Mouse (Mus musculus): Measurements from ENCODE around the gene Sertad2.
A peak's percentile ranks its signal among the peaks of the same experiment; 100 is the strongest.

Gene Sertad2

DNA sequence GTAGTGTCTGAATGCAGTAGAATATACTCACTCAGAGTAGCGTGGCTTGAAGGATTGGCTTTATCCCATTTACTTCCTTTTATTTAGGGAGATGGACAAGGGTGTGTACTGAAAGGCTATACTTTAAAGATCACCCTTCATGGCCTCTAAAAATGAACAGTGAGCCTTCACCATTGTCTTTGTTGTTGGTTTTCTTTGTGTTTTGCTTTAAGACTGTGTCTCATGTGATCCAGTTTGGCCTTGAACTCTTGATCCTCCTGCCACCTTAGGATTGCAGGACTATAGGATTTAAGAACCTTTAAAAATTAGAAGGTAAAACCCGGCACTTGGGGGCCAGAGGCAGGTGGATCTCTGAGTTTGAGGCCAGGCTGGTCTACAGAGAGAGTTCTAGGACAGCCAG, 6.4 kb downstream of the Sertad2 start:
- DNase-seq, result no peak

DNA sequence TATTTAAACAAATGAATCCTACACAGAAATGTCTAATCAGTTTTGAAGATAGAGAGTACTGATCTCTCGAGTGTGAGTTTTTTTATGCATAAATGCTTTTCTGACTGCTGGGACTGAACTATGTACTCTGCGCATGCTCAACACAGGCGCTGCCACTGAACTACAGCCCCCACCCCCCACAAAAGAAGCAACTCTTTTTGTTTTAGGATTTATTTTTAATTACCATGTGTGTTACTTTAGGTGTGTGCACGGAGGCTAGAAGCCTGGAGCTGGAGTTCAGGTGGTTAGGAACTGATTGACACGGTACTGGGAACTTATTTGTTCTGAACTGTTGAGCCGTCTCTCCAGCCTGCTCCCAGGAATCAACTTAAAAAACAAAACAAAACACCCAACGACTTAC, 7.1 kb downstream of the Sertad2 start:
- no peak for DNase-seq

DNA sequence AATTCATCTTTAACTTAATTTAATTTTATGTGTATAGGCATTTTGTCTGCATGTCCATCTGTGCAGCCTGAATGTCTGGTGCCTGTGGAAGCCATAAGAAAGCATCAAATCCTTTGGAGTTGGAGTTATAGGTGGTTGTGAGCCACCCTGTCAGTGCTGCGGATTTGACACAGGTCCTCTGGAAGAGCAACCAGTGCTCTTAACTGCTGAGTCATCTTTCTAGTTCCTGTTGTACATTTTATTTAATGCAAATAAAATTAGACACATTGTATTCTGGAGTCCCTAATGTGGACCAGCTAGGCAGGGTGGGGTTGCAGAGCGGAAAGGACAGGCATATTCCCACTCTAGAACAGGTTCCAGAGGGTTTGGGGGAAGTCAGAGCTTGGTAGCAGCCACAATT, 9.0 kb downstream of the Sertad2 start:
- DNase-seq, result no peak

DNA sequence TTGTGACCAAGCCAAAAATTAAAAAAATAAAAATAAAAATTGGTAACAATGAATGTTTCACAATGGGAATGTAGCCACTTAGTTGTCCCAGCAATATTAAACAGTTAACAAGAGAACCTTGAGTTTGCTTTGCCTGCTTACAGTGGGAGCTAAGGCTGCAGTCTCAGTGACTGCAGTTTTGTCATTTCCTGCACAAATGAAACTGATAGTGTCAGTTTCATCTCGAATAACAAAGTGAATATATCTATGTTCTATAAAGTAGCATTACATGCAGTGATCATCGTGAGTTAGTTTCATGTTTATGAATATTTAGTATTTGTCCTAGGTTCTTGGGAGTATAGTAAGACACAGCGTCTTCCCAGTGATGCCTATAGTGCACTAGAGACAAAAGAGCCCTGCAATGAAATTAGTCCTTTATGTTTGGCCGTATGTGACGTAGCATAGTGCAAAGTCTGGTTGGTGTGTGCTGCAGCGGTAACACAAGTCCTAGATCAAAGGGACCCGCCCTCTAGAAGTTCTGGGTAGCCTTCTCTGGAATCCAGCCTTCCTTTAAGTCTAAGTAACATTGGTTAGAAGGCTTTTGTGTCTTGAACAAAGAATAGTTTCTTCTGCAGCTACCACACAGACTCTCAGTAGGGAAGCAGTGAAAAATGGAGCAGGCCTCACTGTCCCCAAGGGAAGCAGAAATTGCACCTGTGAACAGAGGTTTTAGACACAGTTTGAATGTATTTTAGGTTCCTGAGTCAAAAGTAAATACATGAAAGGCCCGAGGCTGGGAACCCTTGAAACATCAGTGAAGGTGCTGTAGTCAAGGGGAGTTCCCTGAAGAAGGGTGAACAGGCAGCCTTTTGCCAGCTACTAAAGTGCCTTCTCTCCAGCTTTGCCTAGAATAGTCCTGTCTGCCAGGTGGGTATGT, 10.0 kb downstream of the Sertad2 start:
- DNase-seq, result no peak

DNA sequence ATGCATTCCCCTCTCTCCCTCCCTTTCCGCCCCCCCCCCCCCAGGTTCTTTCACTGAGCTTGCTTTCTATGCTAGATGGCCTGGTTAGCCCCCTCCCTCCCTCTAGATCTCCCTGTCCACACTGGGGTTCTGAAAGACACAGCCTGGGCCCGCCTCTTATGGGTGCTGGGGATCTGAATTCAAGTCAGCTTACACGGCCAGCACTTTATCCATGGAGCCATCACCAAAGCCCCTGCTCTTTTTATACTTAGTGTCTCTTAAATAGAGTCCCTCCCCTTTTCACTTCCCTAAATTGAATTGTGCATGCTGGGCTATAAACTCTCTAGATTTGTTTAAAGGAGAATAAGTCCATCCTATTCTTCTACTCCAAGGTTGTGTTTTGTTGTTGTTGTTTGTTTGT, 12.6 kb downstream of the Sertad2 start:
- peak; percentile 82 for DNase-seq

DNA sequence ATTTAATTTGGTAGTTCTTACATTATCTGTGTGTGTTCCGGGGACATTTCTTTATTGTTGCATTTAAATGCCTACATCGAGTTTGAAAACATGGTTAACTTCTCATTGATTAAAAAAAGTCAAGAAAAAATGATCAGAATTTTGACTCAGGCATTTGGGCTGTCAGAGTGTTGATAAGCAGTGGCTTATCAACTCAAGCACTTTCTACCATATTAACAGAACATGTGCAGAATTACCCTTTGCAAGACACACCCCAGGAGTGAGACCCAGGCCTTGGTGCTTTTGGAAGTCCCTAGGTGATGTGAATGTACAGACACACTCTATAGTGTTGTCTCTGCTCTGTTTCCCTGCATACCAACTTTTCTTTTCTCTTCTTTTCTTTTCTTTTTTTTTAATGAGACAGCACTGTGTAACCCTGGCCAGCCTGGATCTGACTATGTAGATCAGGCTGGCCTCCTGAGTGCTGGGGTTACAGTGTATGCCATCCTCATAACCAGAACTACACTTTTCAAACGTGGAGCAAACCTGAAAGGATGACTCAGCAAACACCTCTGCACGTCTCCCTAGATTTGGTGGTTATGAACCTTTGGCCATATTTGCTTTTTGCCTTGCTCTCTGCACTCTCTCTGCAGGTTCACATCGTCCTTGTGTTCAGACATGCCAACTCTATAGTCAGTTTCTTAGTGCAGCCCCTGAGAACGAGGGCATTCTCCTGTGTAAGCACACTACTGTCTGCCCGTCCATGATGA, 13.3 kb downstream of the Sertad2 start:
- DNase-seq, result peak; percentile 64

DNA sequence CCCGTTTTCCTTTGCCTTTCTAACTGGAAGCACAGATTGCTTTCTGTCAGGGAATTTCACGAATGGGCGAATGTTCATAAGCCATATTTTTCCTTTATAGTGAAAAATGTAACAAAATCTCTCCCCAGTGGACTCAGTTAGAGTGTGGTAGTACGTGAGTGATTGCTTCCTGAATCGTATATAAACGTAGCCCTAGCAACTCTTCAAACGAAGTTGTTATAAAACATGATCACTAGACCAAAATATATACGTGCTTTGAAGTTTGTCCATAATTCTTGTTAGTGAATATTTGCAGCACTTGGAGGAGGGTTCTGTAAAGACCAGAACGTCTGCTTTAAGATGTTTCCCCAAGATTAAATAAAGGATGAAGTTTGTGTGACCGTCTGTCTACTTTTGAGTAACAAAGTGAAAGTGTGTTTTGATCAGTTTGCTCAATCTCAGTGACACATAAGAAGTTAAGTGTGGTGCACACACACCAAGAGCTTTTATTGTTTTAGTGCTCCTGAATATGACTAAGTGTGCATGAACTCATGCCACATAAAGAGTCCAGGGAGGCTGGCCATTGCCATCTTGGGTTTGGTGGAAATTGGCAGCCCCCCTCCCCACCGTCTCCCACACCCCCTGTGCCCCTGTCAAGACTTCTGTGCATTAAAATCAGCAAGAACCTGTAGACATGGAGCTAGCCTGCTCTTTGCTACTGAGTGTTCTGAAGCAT, 16.3 kb downstream of the Sertad2 start:
- peak; percentile 71 for DNase-seq

DNA sequence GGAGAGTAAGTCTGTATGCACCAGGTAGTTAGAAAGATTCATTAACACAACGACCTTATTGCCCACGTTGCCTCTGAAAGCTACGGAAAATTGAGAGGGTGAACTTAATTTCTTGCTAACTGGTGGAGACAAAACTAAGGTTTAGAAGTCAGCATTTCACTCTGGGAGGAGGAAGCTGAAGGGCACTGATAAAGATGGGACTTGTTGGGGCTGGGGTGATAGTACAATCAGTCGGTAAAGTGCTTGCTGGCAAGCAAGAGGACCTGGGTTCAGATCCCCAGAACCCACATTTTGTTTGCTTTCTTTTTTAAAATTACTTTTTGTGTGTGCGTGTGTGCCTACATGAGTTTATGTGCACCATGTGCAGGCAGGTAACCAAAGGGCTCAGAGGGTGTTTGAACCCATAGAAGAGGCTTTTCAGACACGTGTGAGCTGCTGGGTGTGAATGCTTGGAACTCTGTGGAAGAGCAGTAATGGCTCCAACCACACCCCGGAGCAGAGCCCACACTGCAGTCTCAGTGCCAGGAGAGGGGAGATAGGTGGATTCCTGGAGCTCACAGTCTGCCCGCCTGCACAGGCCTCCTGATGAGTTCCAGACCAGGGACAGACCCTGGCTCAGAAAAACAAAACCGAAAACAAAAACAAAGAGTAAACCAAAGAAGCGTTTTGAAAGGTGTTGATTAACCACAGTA, 17.0 kb downstream of the Sertad2 start:
- peak; percentile 88 for DNase-seq

DNA sequence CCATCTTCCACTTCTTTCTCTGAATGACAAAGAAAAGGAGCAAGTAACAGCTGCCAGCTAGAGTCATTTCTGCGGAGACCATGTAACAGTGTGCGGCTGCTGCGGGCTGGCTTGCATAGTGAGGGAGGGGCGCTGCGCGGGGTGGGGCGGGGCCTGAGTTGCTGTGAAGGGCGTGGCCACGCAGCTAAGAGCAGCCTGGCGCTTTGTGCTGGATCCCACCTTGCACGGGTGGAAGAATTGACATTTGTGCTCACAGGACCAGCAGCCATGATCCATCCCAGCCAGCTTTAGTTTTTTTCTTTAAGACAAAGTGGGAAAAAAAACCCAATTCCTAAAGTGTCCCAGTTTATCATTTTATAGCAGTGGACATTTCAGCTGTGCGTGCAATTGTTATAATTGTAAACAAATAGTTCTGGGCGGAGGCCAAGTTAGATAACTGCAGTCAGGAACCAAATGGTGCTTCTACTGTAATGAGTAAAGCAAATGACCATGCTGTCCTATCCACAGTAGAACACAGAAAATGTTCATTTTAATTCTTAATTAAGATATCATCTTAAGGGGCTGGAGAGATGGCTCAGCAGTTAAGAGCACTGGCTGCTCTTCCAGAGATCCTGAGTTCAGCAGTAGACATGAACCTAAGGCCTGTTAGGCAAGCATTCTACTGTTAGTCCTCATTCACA, 18.4 kb downstream of the Sertad2 start:
- peak; percentile 94 for DNase-seq

DNA sequence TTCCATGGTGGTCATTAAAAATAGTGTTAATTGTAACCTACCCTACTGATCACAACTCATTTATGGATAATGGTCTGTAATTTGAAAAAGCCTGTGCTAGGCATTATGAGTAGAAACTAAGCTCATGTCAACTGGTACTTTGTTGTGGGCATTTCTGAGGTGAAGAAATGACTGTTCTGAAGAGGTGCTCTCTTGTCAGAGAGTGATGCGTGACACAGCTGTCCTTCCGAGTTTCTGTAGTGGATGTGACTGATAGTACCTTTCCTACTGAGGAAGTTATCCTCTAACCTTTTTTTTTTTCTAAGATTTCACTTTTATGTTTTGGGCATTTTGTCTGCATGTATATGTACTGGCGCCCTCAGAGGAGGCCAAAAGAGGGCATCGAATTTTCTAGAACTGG, 22.0 kb downstream of the Sertad2 start:
- DNase-seq, result peak; percentile 40

DNA sequence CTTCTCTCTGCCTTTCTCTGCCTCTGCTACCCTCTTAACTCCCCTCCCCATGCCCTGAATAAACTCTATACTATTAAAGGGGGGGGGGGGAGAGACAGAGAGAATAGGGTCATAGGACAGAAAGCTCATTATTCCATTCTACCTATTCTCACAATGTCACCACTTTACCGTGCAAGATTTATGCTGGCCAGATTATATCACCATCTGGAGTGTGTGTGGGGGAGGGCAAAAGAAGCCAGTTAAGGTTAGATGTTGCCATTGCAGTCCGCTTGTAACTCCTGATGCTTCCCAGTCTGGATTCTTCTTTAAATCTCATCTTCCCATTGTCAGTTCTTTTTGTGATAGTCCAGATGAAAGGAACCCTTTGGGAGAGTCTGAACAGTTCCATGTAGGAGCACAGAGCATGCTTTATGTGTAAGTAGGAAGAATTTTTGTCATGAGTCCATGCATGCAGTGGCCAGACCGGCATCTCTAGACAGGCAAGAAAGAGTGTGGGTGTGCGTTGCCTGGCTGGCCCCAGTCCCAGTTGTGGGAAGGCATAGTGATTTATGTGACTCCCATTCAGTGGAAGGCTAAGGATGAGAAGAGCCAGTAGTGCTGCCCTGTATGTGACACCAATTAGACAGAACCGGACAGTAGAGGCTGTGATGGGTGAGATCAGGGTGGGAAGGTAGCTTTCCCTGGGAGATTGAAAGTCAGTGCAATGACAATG, 28.8 kb downstream of the Sertad2 start:
- DNase-seq, result peak; percentile 39

DNA sequence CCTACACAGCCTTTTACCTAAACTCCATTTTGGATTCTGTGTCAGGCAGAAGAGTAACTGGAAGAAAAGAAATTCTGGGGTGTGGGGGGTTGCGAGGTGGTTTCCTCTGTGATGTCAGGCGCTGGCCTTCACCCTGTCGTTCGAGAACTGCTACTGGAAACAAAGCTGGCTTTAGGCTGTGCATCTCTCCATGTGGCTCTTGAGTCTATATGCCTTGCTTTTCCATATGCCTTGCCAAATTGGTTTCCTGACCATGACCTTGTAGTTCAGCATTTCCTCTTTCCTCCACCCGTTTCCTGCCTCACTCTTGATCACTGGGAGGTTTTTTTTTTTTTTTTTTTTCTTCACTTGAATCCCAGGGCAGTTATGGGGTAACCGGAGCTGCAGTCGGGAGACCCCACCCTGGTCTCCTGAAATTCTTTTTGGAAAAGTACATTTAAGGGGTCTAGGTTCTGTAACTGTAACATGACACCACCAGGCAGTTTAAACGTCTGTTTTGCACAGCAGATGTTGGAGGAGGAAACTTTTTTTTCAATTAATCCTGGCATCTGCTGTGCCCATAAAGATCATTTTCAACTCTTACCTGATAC, 33.1 kb downstream of the Sertad2 start:
- no peak for DNase-seq

DNA sequence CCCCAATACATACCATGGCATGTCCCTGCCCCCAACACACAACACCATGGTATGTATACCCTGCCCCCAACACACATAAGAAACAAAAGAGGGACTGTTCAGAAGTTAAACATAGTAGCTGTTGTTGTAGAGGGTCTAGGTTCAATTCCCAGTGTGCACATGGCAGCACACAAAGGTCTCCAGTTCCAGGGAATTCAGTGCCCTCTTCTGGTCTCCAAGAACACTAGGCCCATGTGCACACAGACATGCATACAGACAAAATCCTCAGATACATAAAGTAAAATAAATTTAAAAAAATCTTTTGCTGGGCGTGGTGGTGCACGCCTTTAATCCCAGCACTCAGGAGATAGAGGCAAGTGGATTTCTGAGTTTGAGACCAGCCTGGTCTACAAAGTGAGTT, 39.7 kb downstream of the Sertad2 start:
- DNase-seq, result no peak

DNA sequence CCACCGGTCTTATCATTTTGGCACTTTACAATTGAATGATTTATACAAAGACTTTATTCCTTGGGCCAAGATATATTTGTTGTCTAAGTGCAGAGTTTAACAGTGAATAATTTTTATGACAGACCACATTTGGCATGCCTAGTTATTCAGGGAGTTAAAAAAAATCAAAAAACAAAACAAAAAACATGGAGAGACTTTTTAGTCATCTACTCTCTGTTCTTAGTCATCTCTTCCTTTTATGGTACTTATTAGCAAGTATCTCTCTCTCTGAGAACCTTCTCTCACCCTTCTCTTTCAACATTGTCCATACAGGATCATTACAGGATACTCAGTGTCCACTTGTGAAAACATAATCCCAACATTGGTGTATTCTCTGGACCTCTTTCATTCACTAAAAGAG, 42.2 kb downstream of the Sertad2 start:
- DNase-seq, result no peak

DNA sequence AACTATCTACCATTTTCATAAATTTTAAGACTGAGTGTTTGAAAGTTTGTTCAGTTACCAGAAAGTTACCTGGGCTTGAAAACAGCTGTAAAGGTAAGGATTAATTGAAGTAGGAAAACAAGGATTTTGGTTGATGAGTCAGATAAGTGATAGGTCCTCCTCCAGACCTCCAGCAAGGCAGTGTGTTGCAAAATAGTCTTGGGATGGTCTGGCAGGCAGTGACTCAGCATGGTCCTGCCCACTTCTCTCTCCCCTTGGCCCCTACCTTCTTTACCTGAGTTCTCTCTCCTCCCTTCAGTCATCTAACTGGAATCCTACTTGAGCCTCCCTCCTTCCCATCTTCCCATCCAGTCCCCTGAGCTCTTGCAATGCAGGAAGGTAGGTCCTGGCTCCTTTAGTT, 43.1 kb downstream of the Sertad2 start:
- DNase-seq, result no peak

DNA sequence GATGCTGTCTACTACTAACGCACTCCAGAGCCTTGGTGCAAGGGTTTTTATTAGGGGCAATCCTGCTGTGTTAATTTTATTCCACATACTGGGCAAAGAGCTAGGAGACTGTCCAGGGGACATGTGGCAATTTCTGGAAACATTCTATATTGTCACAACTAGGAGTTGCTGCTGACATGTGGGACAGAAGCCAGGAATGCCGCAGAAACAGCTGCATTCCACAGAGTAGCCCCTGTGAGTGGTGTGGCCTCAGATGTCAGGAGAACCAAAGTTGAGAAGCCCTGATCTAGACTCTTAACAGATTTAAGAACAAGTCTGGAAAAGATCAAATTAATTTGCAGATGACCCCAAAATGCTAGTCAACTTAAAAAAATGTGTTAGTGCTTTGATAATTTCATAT, 46.3 kb downstream of the Sertad2 start:
- DNase-seq, result no peak

DNA sequence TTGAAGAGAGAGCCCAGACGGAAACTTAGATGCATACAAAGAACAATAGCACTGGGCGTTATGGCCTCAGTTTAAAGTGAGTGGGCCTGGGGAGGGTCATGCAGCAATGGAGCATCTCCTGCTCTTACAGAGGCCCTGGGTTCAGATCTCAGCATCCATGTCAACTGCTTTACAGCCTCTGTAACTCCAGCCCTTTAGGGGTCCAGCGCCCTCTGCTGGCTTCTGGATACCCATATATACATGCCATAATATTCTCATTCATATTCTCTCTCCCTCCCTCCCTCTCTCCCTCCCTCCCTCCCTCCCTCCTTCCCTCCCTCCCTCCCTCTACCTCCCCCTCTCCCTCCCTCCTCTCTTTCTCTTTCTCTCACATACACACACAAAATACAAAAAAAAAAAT, 49.0 kb downstream of the Sertad2 start:
- no peak for DNase-seq

DNA sequence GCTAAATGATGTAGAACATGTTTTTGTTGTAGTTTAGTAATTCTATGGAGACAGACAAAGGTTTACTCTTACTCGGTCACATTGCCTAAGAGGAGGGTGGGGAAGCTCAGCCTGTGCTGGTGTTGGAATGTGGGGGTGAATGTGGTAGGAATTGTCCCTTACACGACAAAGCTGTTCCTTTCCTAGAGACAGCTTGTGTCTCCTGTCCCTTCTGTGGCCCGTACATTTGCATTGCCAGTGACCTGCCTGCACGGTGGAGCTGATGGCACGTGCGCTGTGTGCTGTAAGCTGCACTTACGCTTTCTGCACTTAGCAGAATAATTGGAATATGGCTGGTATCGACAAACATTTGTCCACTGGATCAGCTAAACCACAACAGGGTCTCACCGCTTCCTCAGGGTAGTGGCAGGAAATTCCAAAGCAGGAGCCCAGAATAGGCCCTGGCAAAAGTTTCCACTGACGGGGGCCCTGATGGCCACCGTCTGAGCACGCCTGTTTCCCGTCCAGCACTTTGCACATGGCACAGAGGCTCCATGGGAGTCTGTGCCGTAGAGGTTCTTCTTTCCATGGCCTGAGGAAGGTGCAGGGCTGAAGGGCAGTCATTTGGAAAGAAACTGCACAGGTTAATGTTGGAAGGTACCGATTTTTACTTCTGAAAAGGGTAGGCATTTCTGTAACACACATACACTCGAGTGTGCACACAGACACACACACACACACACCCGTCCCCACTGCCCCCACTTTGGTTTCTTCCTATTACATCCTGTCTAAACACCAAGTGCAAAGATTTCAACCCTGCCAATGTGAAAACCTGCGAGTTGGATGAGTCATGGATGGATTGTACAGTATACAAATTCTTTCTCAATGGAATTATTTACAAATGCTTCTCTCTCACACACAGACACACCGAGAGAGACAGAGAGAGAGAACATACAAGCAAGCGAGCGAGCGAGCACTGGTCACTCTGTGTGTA, 51.5 kb downstream of the Sertad2 start:
- peak; percentile 96 for DNase-seq

DNA sequence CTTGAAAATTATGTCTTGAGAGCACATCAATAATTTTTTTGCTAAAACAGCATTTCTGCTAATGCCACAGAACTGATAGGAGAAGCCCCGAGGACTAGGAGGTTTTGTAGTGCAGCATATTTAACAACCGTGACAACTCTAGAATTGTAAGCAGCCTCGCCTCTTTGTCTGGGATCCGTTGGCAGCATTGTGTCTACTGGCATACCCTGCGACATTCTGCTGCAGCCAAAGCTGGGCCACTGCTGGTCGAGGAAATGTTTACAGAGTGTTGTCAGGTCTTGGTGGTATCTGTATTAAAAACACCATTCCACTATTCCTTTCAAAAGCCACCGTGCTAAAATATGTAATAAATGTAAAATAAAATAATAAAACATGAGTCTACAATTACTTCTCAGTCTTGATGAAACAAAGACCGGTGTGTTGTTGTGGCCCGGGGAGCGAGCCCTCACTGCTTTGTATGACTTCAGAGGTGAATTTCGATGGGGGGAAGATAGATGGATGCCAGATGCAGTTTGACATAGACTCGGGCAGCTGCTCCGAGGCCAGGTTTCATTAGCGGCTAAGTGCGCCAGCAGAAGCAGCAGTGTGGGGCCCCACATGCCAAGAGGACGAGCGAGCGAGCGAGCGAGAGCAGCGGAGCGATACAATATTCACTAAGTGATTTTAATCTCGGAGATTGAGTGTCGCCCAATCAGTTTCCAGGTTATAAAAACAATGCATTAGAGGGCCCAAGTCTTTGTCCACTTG, 60.2 kb downstream of the Sertad2 start:
- DNase-seq, result no peak

Data from heart, adult 11 months (tissue).